Mouse (Mus musculus): ENCODE results near the gene Gm12216. TPM values are rescaled to one million over a fixed set of nuclear protein-coding genes. Genes with fewer than 3 reads are reported as not detected.

Gene Gm12216
- polyA plus RNA-seq, 1 experiment from 2014 or later, result 0.83 TPM

DNA sequence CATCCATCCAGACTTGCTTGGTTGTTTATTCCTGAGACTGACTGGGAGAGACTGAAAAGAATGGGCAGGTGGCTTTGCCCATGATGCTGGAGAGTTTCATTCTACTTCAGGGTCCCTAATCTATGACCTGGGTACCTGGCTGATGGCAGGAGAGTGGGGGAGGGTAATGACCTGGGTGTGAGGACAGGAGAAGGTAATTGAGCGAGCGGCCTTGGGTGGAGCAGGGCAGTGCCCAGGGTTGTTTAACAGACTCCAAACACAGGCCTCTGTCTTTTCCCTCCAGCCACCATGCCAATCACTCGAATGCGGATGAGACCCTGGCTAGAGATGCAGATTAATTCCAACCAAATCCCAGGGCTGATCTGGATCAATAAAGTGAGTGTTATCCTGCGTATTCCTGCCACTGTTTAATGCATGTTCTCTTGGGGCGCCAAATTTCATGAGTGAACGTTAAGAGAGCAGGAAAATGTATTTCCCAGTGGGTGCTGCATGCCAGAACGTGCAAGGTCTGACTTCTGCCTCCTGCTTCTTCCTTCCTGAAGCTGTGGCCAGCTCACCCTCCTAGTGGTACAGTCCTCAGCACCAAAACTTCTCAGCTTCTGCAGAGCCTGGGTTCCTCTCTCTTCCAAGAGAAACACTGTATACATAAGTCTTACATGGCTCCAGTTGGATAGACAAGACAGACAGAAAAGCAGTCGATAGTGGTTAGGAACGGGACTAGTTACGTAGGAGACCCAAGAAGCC lies 87.9 kb downstream of the Gm12216 start:
- Histone ChIP-seq H3K27me3 (replicated peaks) (peaks cover 53% of the 10 kb centered on the region), H3K4me3 (peak overlapping the region; percentile 61), H3K4me1 (peaks cover 17% of the 10 kb centered on the region), H3K9ac (no peak overlapping the region), H3K9me3 (replicated peaks) (no peaks in the 10 kb centered on the region), H3K36me3 (peaks cover 24% of the 10 kb centered on the region), H3K27ac (no peak overlapping the region), H3K4me2 (peak overlapping the region; percentile 79)
- no peak for ATAC-seq
- WGBS (ENCODE audit: insufficient replicate concordance), result 64% methylated on average over 11 of the region's 11 CpGs

- Histone ChIP-seq H3K4me1 (peaks cover 17% of the 10 kb centered on the region), H3K4me3 (peak overlapping the region; percentile 61), H3K9ac (peak overlapping the region; percentile 48), H3K36me3 (peaks cover 15% of the 10 kb centered on the region), H3K9me3 (replicated peaks) (no peaks in the 10 kb centered on the region), H3K27me3 (replicated peaks) (peaks cover 53% of the 10 kb centered on the region), H3K27ac (peak overlapping the region; percentile 57), H3K4me2 (peak overlapping the region; percentile 79)
- ATAC-seq, result peak; percentile 60
- 1% methylated on average over 75 of the region's 75 CpGs for WGBS (ENCODE audit: insufficient replicate concordance)
Observed at GRCm38 (mm10) chr11:53770125-53770791, 88.8 kb downstream of the Gm12216 start.

DNA sequence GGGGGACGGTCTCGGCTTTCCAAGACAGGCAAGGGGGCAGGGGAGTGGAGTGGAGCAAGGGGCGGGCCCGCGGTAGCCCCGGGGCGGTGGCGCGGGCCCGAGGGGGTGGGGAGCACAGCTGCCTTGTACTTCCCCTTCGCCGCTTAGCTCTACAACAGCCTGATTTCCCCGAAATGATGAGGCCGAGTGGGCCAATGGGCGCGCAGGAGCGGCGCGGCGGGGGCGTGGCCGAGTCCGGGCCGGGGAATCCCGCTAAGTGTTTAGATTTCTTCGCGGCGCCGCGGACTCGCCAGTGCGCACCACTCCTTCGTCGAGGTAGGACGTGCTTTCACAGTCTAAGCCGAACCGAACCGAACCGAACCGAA lies 89.3 kb downstream of the Gm12216 start, which contains the start of gene Irf1:
TSS of gene Irf1 (plus strand) at position 255 of the 365 bp plus-strand sequence.
- Histone ChIP-seq H3K36me3 (peaks cover 11% of the 10 kb centered on the region), H3K4me2 (peak within 1 kb of the TSS; percentile 79), H3K27me3 (replicated peaks) (peaks cover 54% of the 10 kb centered on the region), H3K27ac (peak within 1 kb of the TSS; percentile 57), H3K9me3 (replicated peaks) (no peaks in the 10 kb centered on the region), H3K4me1 (peaks cover 20% of the 10 kb centered on the region), H3K9ac (peak within 1 kb of the TSS; percentile 48), H3K4me3 (peak within 1 kb of the TSS; percentile 61)
- ATAC-seq, result peak; percentile 87
- under 1% methylated on average over 39 of the region's 40 CpGs for WGBS (ENCODE audit: insufficient replicate concordance)

DNA sequence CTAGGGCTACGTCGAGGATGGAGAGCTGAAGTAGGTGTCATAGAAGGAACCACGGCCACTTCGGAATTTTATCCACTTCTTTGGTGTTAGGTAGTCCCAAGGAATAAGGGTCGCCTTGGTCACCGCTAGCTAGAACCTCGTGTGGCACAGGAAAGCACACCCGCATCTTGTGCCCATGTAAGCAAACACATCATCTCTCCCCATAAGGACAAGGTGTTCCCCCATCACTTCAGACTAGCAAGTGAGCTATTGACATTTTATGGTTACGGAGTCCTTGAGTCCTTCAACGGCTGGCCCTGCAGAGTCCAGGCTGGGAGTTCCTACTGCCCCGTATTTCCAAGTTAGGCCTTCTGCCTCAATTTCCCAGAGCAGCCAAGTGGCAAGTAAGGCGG lies 89.9 kb downstream of the Gm12216 start:
- Histone ChIP-seq H3K4me2 (peak overlapping the region; percentile 79), H3K36me3 (peaks cover 5% of the 10 kb centered on the region; the same call in 1 of the 2 replicates), H3K9ac (no peak overlapping the region), H3K4me3 (peak overlapping the region; percentile 61), H3K4me1 (peaks cover 26% of the 10 kb centered on the region), H3K9me3 (replicated peaks) (no peaks in the 10 kb centered on the region), H3K27ac (no peak overlapping the region), H3K27me3 (replicated peaks) (peaks cover 58% of the 10 kb centered on the region)
- WGBS (ENCODE audit: insufficient replicate concordance), result 47% methylated on average over 12 of the region's 12 CpGs
- ATAC-seq, result no peak

DNA sequence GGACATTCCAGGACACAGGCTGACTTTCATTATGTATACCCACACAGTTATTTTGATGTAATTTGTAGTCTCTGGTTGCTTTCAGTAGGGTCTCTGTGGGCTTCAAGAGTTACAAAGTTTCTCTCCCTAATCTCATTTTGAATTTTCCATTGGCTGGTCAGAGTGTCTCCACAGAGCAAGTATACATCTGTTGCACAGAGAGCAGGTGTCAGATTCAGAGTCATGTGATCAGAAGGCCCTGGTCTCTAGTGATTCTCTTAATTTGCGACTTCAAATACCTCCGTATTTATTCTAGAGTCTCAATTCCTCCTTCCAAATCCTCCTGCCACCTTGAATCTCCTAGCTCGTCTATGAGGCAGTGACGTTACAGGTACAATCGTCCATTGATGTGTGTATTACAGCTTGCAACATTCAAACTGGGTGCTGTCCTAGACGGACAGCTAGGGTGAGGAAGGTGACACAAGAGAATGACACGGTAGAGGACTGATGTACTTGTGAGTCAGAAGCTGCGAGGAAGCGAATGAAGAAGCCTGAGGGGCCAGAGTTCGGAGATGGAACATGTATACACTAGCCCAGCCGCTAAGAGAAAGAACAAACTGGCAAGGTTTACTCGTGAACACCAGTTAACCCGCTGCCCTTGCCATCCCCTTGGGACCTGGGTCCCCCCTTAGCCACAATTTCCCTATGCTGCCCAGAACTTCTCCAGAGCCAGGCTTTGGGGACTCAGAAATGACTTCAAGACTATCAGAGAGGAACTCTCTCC lies 90.5 kb downstream of the Gm12216 start:
- Histone ChIP-seq H3K4me3 (no peak overlapping the region), H3K27me3 (replicated peaks) (peaks cover 58% of the 10 kb centered on the region), H3K4me1 (peaks cover 32% of the 10 kb centered on the region), H3K36me3 (no peaks in the 10 kb centered on the region), H3K9me3 (replicated peaks) (no peaks in the 10 kb centered on the region), H3K27ac (no peak overlapping the region), H3K4me2 (no peak overlapping the region), H3K9ac (no peak overlapping the region)
- no peak for ATAC-seq
- 63% methylated on average over 13 of the region's 13 CpGs for WGBS (ENCODE audit: insufficient replicate concordance)

DNA sequence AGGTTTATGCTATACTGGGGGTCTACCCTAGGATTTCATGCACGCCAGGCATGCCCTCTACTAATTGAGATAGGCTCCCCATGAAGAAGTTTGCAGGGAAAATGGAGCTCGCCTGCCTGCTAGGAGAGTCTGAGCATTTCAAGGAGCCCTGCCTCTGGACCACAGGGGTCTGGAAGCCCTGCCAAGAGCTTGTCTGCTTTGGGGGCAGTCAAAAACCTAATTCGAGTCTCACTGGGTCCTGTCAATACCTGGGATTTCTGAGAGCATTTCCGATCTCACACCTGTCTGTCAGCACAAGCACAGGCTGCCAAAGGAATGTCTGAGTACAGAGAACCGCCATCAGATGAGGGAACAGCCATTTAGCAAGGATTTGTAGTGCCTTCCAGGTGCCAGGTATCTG lies 94.5 kb downstream of the Gm12216 start:
- no peak for ATAC-seq
- Histone ChIP-seq H3K9me3 (replicated peaks) (no peaks in the 10 kb centered on the region), H3K4me2 (peak overlapping the region; percentile 89; the same call in 1 of the 2 replicates), H3K9ac (no peak overlapping the region), H3K36me3 (no peaks in the 10 kb centered on the region), H3K27me3 (replicated peaks) (peaks cover 42% of the 10 kb centered on the region), H3K4me1 (peaks cover 45% of the 10 kb centered on the region), H3K4me3 (no peak overlapping the region), H3K27ac (no peak overlapping the region)
- WGBS (ENCODE audit: insufficient replicate concordance), result 56% methylated on average over 5 of the region's 5 CpGs

DNA sequence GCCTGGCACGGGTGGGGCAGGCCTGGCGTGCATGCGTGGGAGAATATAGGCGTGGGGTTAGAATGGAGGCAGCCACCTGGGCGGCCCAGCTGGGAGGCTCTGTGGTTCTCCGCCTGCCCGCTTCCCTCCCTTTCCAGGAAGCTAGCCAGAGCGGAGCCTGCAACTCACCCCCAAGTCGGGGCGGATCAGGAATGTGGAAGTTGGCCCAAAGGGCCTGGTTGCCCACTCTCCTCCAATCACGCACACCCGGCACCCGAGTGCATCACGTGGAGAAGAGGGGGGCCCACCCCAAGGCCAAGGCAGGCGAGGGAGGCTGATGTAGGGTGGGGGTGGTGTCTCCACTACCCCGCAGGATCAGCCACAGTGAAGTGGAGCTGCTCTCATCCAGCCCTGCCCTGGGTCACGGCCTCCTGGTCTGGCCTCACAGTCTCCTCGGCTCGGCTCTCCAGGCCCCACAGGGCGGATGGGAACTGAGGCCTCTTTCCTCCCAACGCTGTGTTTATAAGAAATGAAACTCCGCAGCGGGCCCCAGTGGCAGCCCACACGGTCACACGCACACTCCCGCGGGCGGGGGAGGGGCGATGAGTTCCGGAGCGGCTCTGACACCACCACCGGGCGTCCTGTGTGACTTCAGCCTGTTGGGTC lies 95.4 kb downstream of the Gm12216 start:
- Histone ChIP-seq H3K4me1 (peaks cover 49% of the 10 kb centered on the region), H3K27me3 (replicated peaks) (peaks cover 32% of the 10 kb centered on the region), H3K36me3 (no peaks in the 10 kb centered on the region), H3K27ac (peak overlapping the region; percentile 82), H3K4me2 (peak overlapping the region; percentile 89), H3K4me3 (peak overlapping the region; percentile 55), H3K9ac (peak overlapping the region; percentile 58), H3K9me3 (replicated peaks) (no peaks in the 10 kb centered on the region)
- 2% methylated on average over 33 of the region's 33 CpGs for WGBS (ENCODE audit: insufficient replicate concordance)
- ATAC-seq, result peak; percentile 72

GRCm38 (mm10) chr11:53762827-53763495 lies 96.1 kb downstream of the Gm12216 start:
- H3K4me2 ChIP-seq, result peak overlapping the region; percentile 89
- H3K9me3 ChIP-seq (replicated peaks), result no peaks in the 10 kb centered on the region
- peaks cover 28% of the 10 kb centered on the region for H3K27me3 ChIP-seq (replicated peaks)
- 0 out of 2 replicates have a peak, but pooled peaks have one; percentile 20 for ATAC-seq
- 3% methylated on average over 23 of the region's 23 CpGs for WGBS (ENCODE audit: insufficient replicate concordance)
- H3K4me3 ChIP-seq, result peak overlapping the region; percentile 55
- no peaks in the 10 kb centered on the region for H3K36me3 ChIP-seq
- peak overlapping the region; percentile 82 for H3K27ac ChIP-seq
- H3K4me1 ChIP-seq, result peaks cover 49% of the 10 kb centered on the region
- H3K9ac ChIP-seq, result peak overlapping the region; percentile 58

GRCm38 (mm10) chr11:53762426-53762825 lies 96.6 kb downstream of the Gm12216 start:
- Histone ChIP-seq H3K4me2 (peak overlapping the region; percentile 89), H3K27ac (peak overlapping the region; percentile 42; the same call in 1 of the 2 replicates), H3K36me3 (no peaks in the 10 kb centered on the region), H3K9ac (0 out of 2 replicates have a peak overlapping the region, but pooled peaks have one; percentile 58), H3K4me3 (peak overlapping the region; percentile 55), H3K9me3 (replicated peaks) (no peaks in the 10 kb centered on the region), H3K4me1 (peaks cover 53% of the 10 kb centered on the region), H3K27me3 (replicated peaks) (peaks cover 28% of the 10 kb centered on the region)
- ATAC-seq, result no peak
- 52% methylated on average over 2 of the region's 2 CpGs for WGBS (ENCODE audit: insufficient replicate concordance)

GRCm38 (mm10) chr11:53761822-53762221 lies 97.2 kb downstream of the Gm12216 start:
- Histone ChIP-seq H3K4me3 (no peak overlapping the region), H3K9ac (no peak overlapping the region), H3K4me2 (no peak overlapping the region), H3K9me3 (replicated peaks) (no peaks in the 10 kb centered on the region), H3K4me1 (peaks cover 53% of the 10 kb centered on the region), H3K36me3 (no peaks in the 10 kb centered on the region), H3K27me3 (replicated peaks) (peaks cover 28% of the 10 kb centered on the region), H3K27ac (peak overlapping the region; percentile 42; the same call in 1 of the 2 replicates)
- no peak for ATAC-seq
- 50% methylated on average over 2 of the region's 2 CpGs for WGBS (ENCODE audit: insufficient replicate concordance)

GRCm38 (mm10) chr11:53761284-53761683 lies 97.8 kb downstream of the Gm12216 start:
- no peak for ATAC-seq
- 66% methylated on average over 5 of the region's 5 CpGs for WGBS (ENCODE audit: insufficient replicate concordance)
- Histone ChIP-seq H3K36me3 (no peaks in the 10 kb centered on the region), H3K4me3 (no peak overlapping the region), H3K27me3 (replicated peaks) (peaks cover 24% of the 10 kb centered on the region), H3K4me2 (no peak overlapping the region), H3K27ac (no peak overlapping the region), H3K9ac (no peak overlapping the region), H3K4me1 (peaks cover 53% of the 10 kb centered on the region), H3K9me3 (replicated peaks) (no peaks in the 10 kb centered on the region)
